Mouse (Mus musculus) ES-Bruce4 (cell line): ENCODE results near the gene Rab31.

Source experiments
- CTCF ChIP-seq: IDR thresholded peaks from one replicate; pipeline ENCODE4 v1.8.1; 2011; ENCODE audit warnings: low read depth, low read length
- POLR2A ChIP-seq: IDR thresholded peaks from one replicate; pipeline ENCODE4 v1.8.1; 2011; ENCODE audit warnings: low read length; ENCODE audit not compliant: insufficient read depth

DNA sequence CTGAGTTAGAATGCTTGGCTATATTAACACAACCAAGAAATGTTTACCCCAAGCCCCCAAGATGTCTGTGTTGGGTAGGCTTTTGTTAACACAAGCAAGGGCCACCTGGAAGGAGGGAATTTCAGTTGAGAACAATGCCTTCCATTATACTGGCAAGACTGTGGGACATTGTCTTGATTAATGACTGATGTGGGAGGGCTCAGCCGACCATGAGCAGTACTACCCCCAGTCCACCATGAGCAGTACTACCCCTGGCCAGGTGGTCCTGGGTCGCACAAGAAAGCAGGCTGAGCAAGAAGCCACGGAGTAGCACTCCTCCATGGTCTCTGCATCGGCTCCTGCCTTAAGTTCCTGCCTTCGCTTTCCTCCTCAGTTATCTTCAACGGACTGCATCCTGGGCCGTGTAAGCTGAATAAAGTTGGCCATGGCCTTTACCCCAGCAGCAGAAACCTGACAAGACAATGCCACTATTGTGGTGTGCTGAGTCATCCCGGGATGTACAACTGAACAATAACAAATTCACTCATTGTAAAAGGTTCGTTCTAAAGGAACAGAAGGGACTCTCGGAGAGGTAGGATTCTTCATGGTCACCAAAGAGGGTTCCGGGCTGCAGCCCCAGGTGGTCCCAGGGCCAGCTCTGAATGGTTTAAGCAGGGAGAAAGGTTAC is 28.8 kb downstream of the Rab31 start:
- TF ChIP-seq CTCF (no peak), POLR2A (no peak)
